Mouse (Mus musculus) liver, adult 2 months (tissue): ENCODE measurements around the gene Sertad1. TPM values are rescaled to one million over a fixed set of nuclear protein-coding genes. Genes with fewer than 3 reads are reported as not detected.

Experiments
- DNase-seq: peaks from one replicate; pipeline ENCODE4 v3.0.0-alpha.2; 2011; ENCODE audit warnings: low read depth, low spot score; ENCODE audit errors: extremely low read depth
- H3K27ac ChIP-seq: fragments of 200-500 bp; replicated peaks from 2 replicates; pipeline ENCODE4 v1.5.1; 2012; ENCODE audit warnings: low read depth, mild to moderate bottlenecking, control low read depth, inconsistent platforms, low read length; ENCODE audit not compliant: insufficient read depth
- H3K27me3 ChIP-seq: fragments of 200-500 bp; 2 replicates; pipeline ENCODE4 v1.6.1; 2012; ENCODE audit warnings: mild to moderate bottlenecking, moderate library complexity, low read length, inconsistent platforms; ENCODE audit not compliant: control insufficient read depth, insufficient read depth
- H3K36me3 ChIP-seq: fragments of 200-500 bp; 2 replicates; pipeline ENCODE4 v1.6.1; 2012; ENCODE audit warnings: low read length, inconsistent platforms; ENCODE audit not compliant: control insufficient read depth, insufficient read depth
- H3K4me1 ChIP-seq: fragments of 200-500 bp; 2 replicates; pipeline ENCODE4 v1.6.1; 2011; ENCODE audit warnings: low read length; ENCODE audit not compliant: control insufficient read depth, insufficient read depth
- H3K4me3 ChIP-seq: fragments of 200-500 bp; 2 replicates; pipeline ENCODE4 v1.5.1; 2011; ENCODE audit warnings: low read depth, mild to moderate bottlenecking, control low read depth, low read length, moderate library complexity; ENCODE audit not compliant: insufficient read depth
- H3K79me2 ChIP-seq: fragments of 200-500 bp; 2 replicates; pipeline ENCODE4 v1.6.1; 2012; ENCODE audit warnings: inconsistent platforms, mild to moderate bottlenecking, low read length, moderate library complexity; ENCODE audit not compliant: control insufficient read depth, insufficient read depth
- H3K9ac ChIP-seq: fragments of 200-500 bp; 2 replicates; pipeline ENCODE4 v1.6.1; 2012; ENCODE audit warnings: low read depth, mild to moderate bottlenecking, control low read depth, inconsistent platforms, low read length
- CTCF ChIP-seq: fragments of 200-500 bp; IDR thresholded peaks from 2 replicates; pipeline ENCODE4 v1.5.1; 2011; ENCODE audit warnings: low read depth, low read length, control low read depth
- POLR2A ChIP-seq: fragments of 200-500 bp; IDR thresholded peaks from 2 replicates; pipeline ENCODE4 v1.6.1; 2011; ENCODE audit warnings: low read length, control low read depth; ENCODE audit not compliant: insufficient read depth; ENCODE audit errors: extremely low read depth
- WGBS: fragments of 180-500 bp; shearing (Covaris S2); methylation state at CpG from one replicate; pipeline ENCODE4 v1.1.7; 2018; 5-methylcytosine and 5-hydroxymethylcytosine counted together
- polyA plus RNA-seq: library from polyadenylated mRNA; depleted of rRNA; stranded (reverse); fragments of >200 nt; gene quantifications from 2 replicates; pipeline ENCODE4 v1.2.3, GENCODE M21; 2012
- total RNA-seq: library from RNA; depleted of rRNA; stranded (reverse); fragments of >200 nt; gene quantifications from 2 replicates; pipeline ENCODE4 v1.2.3, GENCODE M21; 2014

Gene Sertad1
- total and polyA plus RNA-seq, 2 experiments = 7.7 to 11.6 TPM

DNA sequence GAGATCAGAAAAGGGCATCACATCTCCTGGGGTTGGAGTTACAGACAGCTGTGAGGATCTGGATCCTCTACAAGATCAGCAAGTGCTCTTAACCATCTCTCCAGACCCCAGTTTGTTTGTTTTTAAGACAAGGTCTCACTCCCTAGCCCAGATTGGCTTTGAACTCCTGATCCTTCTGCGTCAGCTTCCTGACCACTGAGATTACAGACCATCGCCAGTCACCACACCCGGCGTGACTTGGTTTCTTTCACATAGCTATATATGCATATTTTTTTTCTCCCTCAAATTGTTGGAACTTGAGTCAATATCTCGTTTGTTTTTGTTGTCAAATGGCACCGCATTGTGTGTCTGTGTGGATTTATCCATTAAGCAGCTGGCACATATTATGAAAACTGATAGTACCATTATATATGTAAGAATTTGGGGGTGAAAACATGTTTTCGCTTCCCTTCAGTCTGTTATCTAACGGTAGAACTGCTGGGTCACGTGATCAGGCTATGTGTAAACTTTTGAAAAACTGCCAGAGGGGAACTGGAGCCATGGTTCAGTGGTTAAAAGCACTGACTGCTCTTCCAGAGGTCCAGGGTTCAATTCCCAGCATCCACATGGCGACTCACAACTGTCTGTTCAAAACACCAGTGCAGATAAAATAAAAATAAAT is 32.1 kb upstream of the Sertad1 start:
- H3K36me3 ChIP-seq = no peaks in the 10 kb centered on the region
- no peak overlapping the region for H3K4me3 ChIP-seq
- TF ChIP-seq CTCF (no peak), POLR2A (no peak)
- peaks cover 6% of the 10 kb centered on the region; the same call in 1 of the 2 replicates for H3K79me2 ChIP-seq
- 53% methylated on average over 10 of the region's 10 CpGs for WGBS
- peak; percentile 62 for DNase-seq
- H3K9ac ChIP-seq = no peak overlapping the region
- peaks cover 7% of the 10 kb centered on the region; the same call in 1 of the 2 replicates for H3K4me1 ChIP-seq
- peak overlapping the region; percentile 52 for H3K27ac ChIP-seq
- H3K27me3 ChIP-seq = no peaks in the 10 kb centered on the region

DNA sequence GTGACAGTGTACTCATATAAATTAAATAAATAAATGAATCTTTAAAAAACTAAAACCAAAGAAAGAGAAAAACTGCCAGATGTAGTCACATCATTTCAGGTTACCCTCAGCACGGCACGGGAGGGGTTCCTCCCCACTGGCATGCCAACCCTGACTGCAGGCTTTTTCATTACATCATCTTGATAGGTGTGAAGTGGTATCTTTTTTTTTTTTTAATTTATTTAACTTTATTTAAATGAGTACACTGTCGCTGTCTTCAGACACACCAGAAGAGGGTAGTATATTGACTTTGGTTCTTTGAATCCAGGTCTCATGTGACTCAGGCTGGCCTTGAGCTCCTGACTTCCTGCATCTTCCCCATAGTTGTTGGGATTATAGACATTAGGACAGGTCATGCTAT is 31.4 kb upstream of the Sertad1 start:
- WGBS = 93% methylated on average over 3 of the region's 3 CpGs
- Histone ChIP-seq H3K79me2 (peaks cover 6% of the 10 kb centered on the region; the same call in 1 of the 2 replicates), H3K27ac (no peak overlapping the region), H3K4me3 (no peak overlapping the region), H3K9ac (no peak overlapping the region), H3K4me1 (peaks cover 6% of the 10 kb centered on the region; the same call in 1 of the 2 replicates), H3K27me3 (no peaks in the 10 kb centered on the region), H3K36me3 (no peaks in the 10 kb centered on the region)
- TF ChIP-seq POLR2A = no peak
- TF ChIP-seq CTCF = no peak
- no peak for DNase-seq

- Histone ChIP-seq H3K9ac (no peak overlapping the region), H3K27ac (no peak overlapping the region)
These were observed 28.1 kb upstream of the Sertad1 start for GRCm38 (mm10) chr7:27458614-27459013.

DNA sequence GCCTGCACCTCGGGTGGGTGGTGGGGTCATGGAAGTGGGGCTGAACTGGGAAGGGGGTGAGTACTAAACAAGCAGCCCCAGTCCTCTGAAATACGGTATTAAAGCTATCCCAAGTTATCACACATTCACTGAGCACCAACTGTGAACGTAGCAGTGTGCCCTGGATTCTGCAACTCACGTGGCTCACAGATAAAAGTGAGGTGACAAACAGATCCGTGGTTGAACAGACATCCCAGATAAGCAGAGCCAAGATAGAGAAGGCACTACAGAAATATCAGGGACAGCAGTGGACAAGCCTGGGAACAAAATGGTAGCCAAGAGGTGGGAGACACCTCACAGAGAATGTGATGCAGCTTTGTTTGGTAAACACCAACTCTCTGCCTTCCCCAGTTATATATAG is 27.1 kb upstream of the Sertad1 start:
- Histone ChIP-seq H3K27ac (no peak overlapping the region), H3K36me3 (peaks cover 18% of the 10 kb centered on the region), H3K4me3 (no peak overlapping the region), H3K27me3 (no peaks in the 10 kb centered on the region), H3K79me2 (peaks cover 6% of the 10 kb centered on the region; the same call in 1 of the 2 replicates), H3K4me1 (no peaks in the 10 kb centered on the region), H3K9ac (no peak overlapping the region)
- TF ChIP-seq POLR2A (no peak), CTCF (no peak)
- DNase-seq = no peak
- WGBS = 89% methylated on average over 5 of the region's 5 CpGs

More at GRCm38 (mm10) chr7:27458614-27459013, 28.1 kb upstream of the Sertad1 start:
- Histone ChIP-seq H3K79me2 (peaks cover 6% of the 10 kb centered on the region; the same call in 1 of the 2 replicates), H3K4me3 (no peak overlapping the region), H3K36me3 (peaks cover 12% of the 10 kb centered on the region; the same call in 1 of the 2 replicates), H3K4me1 (no peaks in the 10 kb centered on the region), H3K27me3 (no peaks in the 10 kb centered on the region)
- WGBS = 92% methylated on average over 4 of the region's 4 CpGs
- DNase-seq = no peak
- TF ChIP-seq CTCF = no peak
- TF ChIP-seq POLR2A = no peak

DNA sequence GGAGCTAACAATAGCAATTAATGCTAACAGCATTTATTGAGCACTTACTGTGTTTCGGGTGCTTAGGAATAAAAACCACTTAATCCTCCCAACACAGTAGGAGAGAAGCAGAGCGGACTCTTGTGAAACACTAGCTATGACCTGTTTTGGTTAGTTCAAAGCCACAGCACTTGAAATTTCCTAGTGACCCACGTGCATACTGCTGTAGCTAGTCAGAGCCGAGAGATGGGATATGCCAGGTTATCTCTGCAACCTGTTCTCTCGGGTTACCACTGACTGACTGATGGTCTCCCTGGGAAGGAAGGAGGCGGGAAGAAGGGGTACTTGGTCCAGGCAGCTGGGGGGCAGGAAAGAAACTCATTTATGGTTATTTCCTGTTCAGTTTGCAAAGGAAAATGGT is 26.2 kb upstream of the Sertad1 start:
- H3K79me2 ChIP-seq = peaks cover 6% of the 10 kb centered on the region; the same call in 1 of the 2 replicates
- peaks cover 18% of the 10 kb centered on the region for H3K36me3 ChIP-seq
- H3K27ac ChIP-seq = no peak overlapping the region
- TF ChIP-seq CTCF (no peak), POLR2A (no peak)
- no peaks in the 10 kb centered on the region for H3K27me3 ChIP-seq
- no peak for DNase-seq
- H3K9ac ChIP-seq = no peak overlapping the region
- WGBS = 90% methylated on average over 6 of the region's 6 CpGs
- no peaks in the 10 kb centered on the region for H3K4me1 ChIP-seq
- H3K4me3 ChIP-seq = no peak overlapping the region

DNA sequence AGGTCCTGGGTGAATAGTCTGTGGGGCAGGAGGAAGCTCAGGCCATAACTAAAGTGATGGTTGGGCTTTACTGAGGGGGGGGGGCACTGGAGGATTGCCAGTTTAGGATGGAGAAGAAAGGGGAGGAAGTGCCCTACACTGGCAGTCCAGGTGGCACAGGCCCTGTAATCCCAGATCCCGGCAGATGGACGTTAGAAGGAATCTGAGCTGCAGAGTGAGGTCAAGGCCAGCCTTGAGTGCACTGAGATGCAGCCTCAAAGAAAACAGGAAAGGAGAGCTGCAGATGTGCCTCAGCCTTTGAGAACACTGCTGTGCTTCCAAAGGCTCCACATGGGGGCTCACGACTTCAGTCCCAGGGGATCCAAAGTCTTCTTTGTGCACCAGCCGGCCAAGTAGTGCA is 19.1 kb upstream of the Sertad1 start:
- no peak overlapping the region for H3K27ac ChIP-seq
- DNase-seq = no peak
- no peaks in the 10 kb centered on the region for H3K79me2 ChIP-seq
- no peak overlapping the region for H3K4me3 ChIP-seq
- H3K36me3 ChIP-seq = peaks cover 20% of the 10 kb centered on the region
- WGBS = 56% methylated on average over 4 of the region's 4 CpGs
- no peaks in the 10 kb centered on the region for H3K4me1 ChIP-seq
- H3K9ac ChIP-seq = no peak overlapping the region
- no peaks in the 10 kb centered on the region for H3K27me3 ChIP-seq
- TF ChIP-seq CTCF = no peak
- TF ChIP-seq POLR2A = no peak
